22 mouse cellular contexts compared by ENCODE assay signal in the genomic region with DNA sequence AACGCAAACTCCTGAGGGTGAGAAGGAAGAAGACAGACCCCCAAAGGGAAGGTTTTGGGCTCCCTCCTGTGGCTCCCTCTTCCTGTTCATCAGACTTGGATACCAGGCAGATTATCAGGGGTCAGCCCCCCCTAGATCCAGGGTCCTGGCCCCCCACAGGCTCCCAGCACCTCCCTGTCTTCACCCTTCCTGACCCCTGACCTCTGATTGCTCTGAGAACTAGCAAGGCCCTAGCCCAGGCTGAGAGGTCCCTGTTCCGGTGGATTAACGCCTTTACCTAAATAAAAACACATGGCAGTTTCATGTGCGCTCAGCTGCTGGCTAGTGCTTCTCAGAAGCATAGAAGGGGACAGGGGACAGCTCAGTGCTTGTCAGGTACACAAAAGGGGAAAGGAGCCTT.
DNase-seq lines count a peak whose midpoint lies in the region; ATAC-seq lines count a peak whose summit lies in the region.
"Had no signal": no experiment of that assay in that cellular context is flagged by ENCODE, and none has a peak within 500 bp of the region (broad histone marks: within the 10 kb centered on the region; RNA-seq: fewer than 3 reads in every experiment).

No protein-coding gene starts in this region.

- no peaks in the 10 kb centered on the region for H3K9me3 ChIP-seq in kidney, embryonic 16.5 days (ENCODE audit: low read length)
- H3K9me3 ChIP-seq in embryonic facial prominence, embryonic 10.5 days: no peaks in the 10 kb centered on the region
- no peaks in the 10 kb centered on the region for H3K9me3 ChIP-seq in limb, embryonic 11.5 days (ENCODE audit: control insufficient read depth, low read length)
- H3K9me3 ChIP-seq: embryonic facial prominence, embryonic 13.5 days; forebrain, embryonic 12.5 days; forebrain, embryonic 15.5 days; G1E; hindbrain, embryonic 12.5 days; hindbrain, embryonic 15.5 days had no signal

- no peaks in the 10 kb centered on the region for H3K36me3 ChIP-seq in kidney, embryonic 16.5 days (ENCODE audit: insufficient read depth, low read length)
- H3K36me3 ChIP-seq in embryonic facial prominence, embryonic 10.5 days (replicated peaks): no peaks in the 10 kb centered on the region
- H3K36me3 ChIP-seq in limb, embryonic 11.5 days (ENCODE audit: control insufficient read depth, insufficient read depth, low read length): no peaks in the 10 kb centered on the region
- H3K36me3 ChIP-seq: embryonic facial prominence, embryonic 13.5 days; forebrain, embryonic 12.5 days; forebrain, embryonic 15.5 days; G1E; heart, embryonic 13.5 days; hindbrain, embryonic 12.5 days; hindbrain, embryonic 15.5 days had no signal

- no peak overlapping the region for H3K4me3 ChIP-seq in kidney, embryonic 16.5 days (ENCODE audit: low read length)
- no peak overlapping the region for H3K4me3 ChIP-seq in embryonic facial prominence, embryonic 10.5 days
- H3K4me3 ChIP-seq in limb, embryonic 11.5 days (ENCODE audit: low read depth, low read length): no peak overlapping the region
- H3K4me3 ChIP-seq: embryonic facial prominence, embryonic 13.5 days; erythroblast, embryonic 14.5 days; forebrain, embryonic 12.5 days; forebrain, embryonic 15.5 days; heart, embryonic 13.5 days; hindbrain, embryonic 12.5 days; hindbrain, embryonic 15.5 days had no signal

- H3K4me1 ChIP-seq in kidney, embryonic 16.5 days (ENCODE audit: insufficient read depth, low read length): peaks cover 38% of the 10 kb centered on the region
- H3K4me1 ChIP-seq in embryonic facial prominence, embryonic 10.5 days: peaks cover 36% of the 10 kb centered on the region
- H3K4me1 ChIP-seq in limb, embryonic 11.5 days (ENCODE audit: control insufficient read depth, insufficient read depth, low read length): peaks cover 17% of the 10 kb centered on the region

- ATAC-seq in kidney, embryonic 16.5 days (ENCODE audit: low FRiP score, low TSS enrichment): no peak
- no peak for ATAC-seq in limb, embryonic 11.5 days (ENCODE audit: insufficient number of reproducible peaks, low FRiP score, low TSS enrichment, low read depth)
- ATAC-seq: forebrain, embryonic 15.5 days; Patski had no signal

- H3K27ac ChIP-seq in kidney, embryonic 16.5 days (ENCODE audit: low read length): peak overlapping the region; percentile 61
- H3K27ac ChIP-seq in embryonic facial prominence, embryonic 10.5 days (replicated peaks): no peak overlapping the region
- H3K27ac ChIP-seq in limb, embryonic 11.5 days (replicated peaks; ENCODE audit: low read depth, low read length): no peak overlapping the region
- H3K27ac ChIP-seq: embryonic facial prominence, embryonic 13.5 days; forebrain, embryonic 12.5 days; forebrain, embryonic 15.5 days; heart, embryonic 13.5 days; hindbrain, embryonic 12.5 days; hindbrain, embryonic 15.5 days had no signal

- H3K27me3 ChIP-seq in kidney, embryonic 16.5 days (ENCODE audit: insufficient read depth, low read length): peaks cover 34% of the 10 kb centered on the region
- H3K27me3 ChIP-seq in embryonic facial prominence, embryonic 10.5 days (replicated peaks; ENCODE audit: low read depth, poor library complexity, severe bottlenecking): peaks cover 92% of the 10 kb centered on the region
- H3K27me3 ChIP-seq in limb, embryonic 11.5 days (ENCODE audit: control insufficient read depth, insufficient read depth, low read length): peaks cover 52% of the 10 kb centered on the region

- WGBS in kidney, embryonic 16.5 days: 30% methylated on average over 4 of the region's 4 CpGs
- 11% methylated on average over 4 of the region's 4 CpGs for WGBS in embryonic facial prominence, embryonic 10.5 days
- whole genome bisulfite sequencing in limb, embryonic 11.5 days: 8% methylated on average over 4 of the region's 4 CpGs

- no peak overlapping the region for H3K9ac ChIP-seq in kidney, embryonic 16.5 days (replicated peaks; ENCODE audit: low read length)
- H3K9ac ChIP-seq in limb, embryonic 11.5 days (ENCODE audit: low read length): no peak overlapping the region
- H3K9ac ChIP-seq: embryonic facial prominence, embryonic 13.5 days; forebrain, embryonic 12.5 days; forebrain, embryonic 15.5 days; heart, embryonic 13.5 days; hindbrain, embryonic 12.5 days; hindbrain, embryonic 15.5 days had no signal

- no peak overlapping the region for H3K4me2 ChIP-seq in kidney, embryonic 16.5 days (replicated peaks; ENCODE audit: low read depth, low read length)
- no peak overlapping the region for H3K4me2 ChIP-seq in limb, embryonic 11.5 days (ENCODE audit: low read depth, severe bottlenecking)
- H3K4me2 ChIP-seq: embryonic facial prominence, embryonic 13.5 days; forebrain, embryonic 12.5 days; forebrain, embryonic 15.5 days; heart, embryonic 13.5 days; hindbrain, embryonic 12.5 days; hindbrain, embryonic 15.5 days had no signal

- no peak for DNase-seq in kidney, postnatal 4 days
- peak; percentile 59 for DNase-seq in embryo, embryonic 10.5 days (ENCODE audit: low spot score)
- DNase-seq in embryonic facial prominence, embryonic 10.5 days (ENCODE audit: low spot score): peak; percentile 44
- DNase-seq in limb, embryonic 11.5 days (ENCODE audit: low spot score): peak; percentile 52
- DNase-seq in cerebellum, postnatal 4 days (ENCODE audit: low spot score in 2 of 2): no peak
- DNase-seq in ovary, adult 18-20 months (ENCODE audit: low spot score): no peak
- DNase-seq: adrenal gland, adult 2 months; adrenal gland, postnatal 14 days; B cell, adult 2 months; cerebellum, adult 11 months; gastrocnemius, postnatal 25 days; heart, adult 18-20 months had no signal

Comparison
In these comparisons a context has a peak if more than half of its experiments do, and no peak if none do; other contexts are left out.
1. DNase-seq: peak in embryo, embryonic 10.5 days (single experiment), embryonic facial prominence, embryonic 10.5 days (single experiment) and limb, embryonic 11.5 days (single experiment); none in kidney, postnatal 4 days (0 of 2), cerebellum, postnatal 4 days (0 of 2) and ovary, adult 18-20 months (single experiment).